Mouse (Mus musculus): ENCODE measurements at regions not wholly inside any gene's neighbourhood (a gene's known extent, or its start where the extent isn't known, plus 50 kb on each side); places are given as distances from the start of the nearest gene placed in this dataset.

GRCm38 (mm10) chr3:82601880-82602279, 54.0 kb upstream of the Npy2r start:
- TF ChIP-seq POLR2A (IDR thresholded peaks at IDR 0.05; ENCODE audit: insufficient read depth, low read depth, low read length) (no peak), CTCF (IDR thresholded peaks at IDR 0.05) (no peak), EP300 (IDR thresholded peaks at IDR 0.05; ENCODE audit: insufficient read depth, low read depth, low read length) (no peak)
